ENCODE assay signal across 15 mouse cellular contexts in the genomic region with DNA sequence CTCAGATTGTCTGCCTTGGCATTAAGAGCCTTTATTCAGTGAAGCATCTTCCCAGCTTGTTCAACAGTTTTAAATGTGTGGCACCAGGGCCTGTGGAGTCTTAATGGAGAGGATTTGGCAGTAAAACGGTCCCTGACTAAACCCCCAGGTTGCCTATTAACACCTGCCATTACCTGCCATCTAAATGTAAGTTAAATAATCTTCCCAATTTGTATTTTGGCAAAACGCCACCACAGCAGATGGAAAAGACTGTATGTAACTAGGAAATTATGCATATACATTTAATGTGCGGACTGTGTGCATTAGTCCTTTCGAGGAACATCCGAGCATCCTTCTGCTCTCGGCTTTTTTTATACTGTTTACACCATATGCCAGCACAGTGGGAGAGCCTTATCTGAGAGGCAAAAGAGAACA.
DNase-seq lines count a peak whose midpoint lies in the region; ATAC-seq lines count a peak whose summit lies in the region.
"Had no signal": no experiment of that assay in that cellular context is flagged by ENCODE, and none has a peak within 500 bp of the region (broad histone marks: within the 10 kb centered on the region; RNA-seq: fewer than 3 reads in every experiment).

No protein-coding gene starts in this region.

- H3K9me3 ChIP-seq in hindbrain, embryonic 13.5 days: no peaks in the 10 kb centered on the region
- H3K9me3 ChIP-seq in hindbrain, embryonic 12.5 days (replicated peaks): no peaks in the 10 kb centered on the region
- H3K9me3 ChIP-seq in forebrain, embryonic 16.5 days (ENCODE audit: control insufficient read depth, low read length): no peaks in the 10 kb centered on the region
- H3K9me3 ChIP-seq: midbrain, embryonic 12.5 days had no signal

- no peaks in the 10 kb centered on the region for H3K36me3 ChIP-seq in hindbrain, embryonic 13.5 days
- H3K36me3 ChIP-seq in hindbrain, embryonic 12.5 days: no peaks in the 10 kb centered on the region
- H3K36me3 ChIP-seq in forebrain, embryonic 16.5 days (ENCODE audit: control insufficient read depth, insufficient read depth): no peaks in the 10 kb centered on the region
- H3K36me3 ChIP-seq: midbrain, embryonic 12.5 days had no signal

- 75% methylated on average over 6 of the region's 6 CpGs for WGBS in hindbrain, embryonic 13.5 days
- 78% methylated on average over 6 of the region's 6 CpGs for WGBS in hindbrain, embryonic 12.5 days
- 62% methylated on average over 6 of the region's 6 CpGs for WGBS in forebrain, embryonic 16.5 days

- peak; percentile 83 for ATAC-seq in hindbrain, embryonic 13.5 days (ENCODE audit: low FRiP score)
- ATAC-seq in hindbrain, embryonic 12.5 days (ENCODE audit: low FRiP score): no peak
- ATAC-seq in forebrain, embryonic 16.5 days: peak; percentile 91
- ATAC-seq: lung, postnatal 0 days had no signal

- peak; percentile 35 for DNase-seq in cerebellum, adult 11 months
- DNase-seq in left cerebral cortex, postnatal 4 days: peak; percentile 43
- no peak for DNase-seq in gastrocnemius, postnatal 4 days (ENCODE audit: low spot score in 2 of 2)
- DNase-seq in ovary, postnatal 36 days (ENCODE audit: low spot score): no peak
- DNase-seq in adrenal gland, postnatal 10 days: no peak
- DNase-seq: adrenal gland, adult 2 months; B cell, adult 2 months; heart, adult 2 months; liver; thymus, postnatal 25 days had no signal

- no peak overlapping the region for H3K27ac ChIP-seq in hindbrain, embryonic 13.5 days
- H3K27ac ChIP-seq in hindbrain, embryonic 12.5 days: no peak overlapping the region
- peak overlapping the region; percentile 53 for H3K27ac ChIP-seq in forebrain, embryonic 16.5 days (ENCODE audit: low read length)
- H3K27ac ChIP-seq: heart, adult 2 months; midbrain, embryonic 12.5 days had no signal

- H3K4me2 ChIP-seq in hindbrain, embryonic 13.5 days: no peak overlapping the region
- H3K4me2 ChIP-seq in hindbrain, embryonic 12.5 days (replicated peaks): no peak overlapping the region
- no peak overlapping the region for H3K4me2 ChIP-seq in forebrain, embryonic 16.5 days (ENCODE audit: low read length)
- H3K4me2 ChIP-seq: midbrain, embryonic 12.5 days had no signal

- H3K4me3 ChIP-seq in hindbrain, embryonic 13.5 days: no peak overlapping the region
- no peak overlapping the region for H3K4me3 ChIP-seq in hindbrain, embryonic 12.5 days
- H3K4me3 ChIP-seq in forebrain, embryonic 16.5 days (replicated peaks; ENCODE audit: low read length): no peak overlapping the region
- H3K4me3 ChIP-seq: heart, adult 2 months; midbrain, embryonic 12.5 days had no signal

- H3K4me1 ChIP-seq in hindbrain, embryonic 13.5 days (replicated peaks): no peaks in the 10 kb centered on the region
- H3K4me1 ChIP-seq in hindbrain, embryonic 12.5 days: no peaks in the 10 kb centered on the region
- H3K4me1 ChIP-seq in forebrain, embryonic 16.5 days (replicated peaks; ENCODE audit: control insufficient read depth, insufficient read depth, low read length): peaks cover 5% of the 10 kb centered on the region; the same call in 1 of the 2 replicates
- H3K4me1 ChIP-seq: midbrain, embryonic 12.5 days had no signal

- H3K9ac ChIP-seq in hindbrain, embryonic 13.5 days: no peak overlapping the region
- H3K9ac ChIP-seq in hindbrain, embryonic 12.5 days: no peak overlapping the region
- H3K9ac ChIP-seq in forebrain, embryonic 16.5 days (replicated peaks; ENCODE audit: low read depth, low read length): no peak overlapping the region
- H3K9ac ChIP-seq: midbrain, embryonic 12.5 days had no signal

- H3K27me3 ChIP-seq in hindbrain, embryonic 13.5 days: no peaks in the 10 kb centered on the region
- H3K27me3 ChIP-seq in hindbrain, embryonic 12.5 days: no peaks in the 10 kb centered on the region
- H3K27me3 ChIP-seq in forebrain, embryonic 16.5 days (replicated peaks; ENCODE audit: control insufficient read depth, insufficient read depth, low read length): no peaks in the 10 kb centered on the region
- H3K27me3 ChIP-seq: midbrain, embryonic 12.5 days had no signal

- intact Hi-C loops in left cerebral cortex, postnatal 4 days (cut with DNase I): no loop called here

Comparison
In these comparisons a context has a peak if more than half of its experiments do, and no peak if none do; other contexts are left out.
1. DNase-seq: peak in cerebellum, adult 11 months (single experiment) and left cerebral cortex, postnatal 4 days (single experiment); none in gastrocnemius, postnatal 4 days (0 of 2), ovary, postnatal 36 days (single experiment) and adrenal gland, postnatal 10 days (single experiment).